Mouse (Mus musculus): ENCODE results near the gene Pik3ip1.
A peak's percentile ranks its signal among the peaks of the same experiment; 100 is the strongest.

Pik3ip1 gene

GRCm38 (mm10) chr11:3337173-3337955 lies 7.2 kb downstream of the Pik3ip1 start:
- DNase-seq (ENCODE audit: low read depth, low spot score) = peak; percentile 70

- no peak for DNase-seq (ENCODE audit: low read depth, low spot score)
Observed at GRCm38 (mm10) chr11:3337961-3338360, 7.8 kb downstream of the Pik3ip1 start.

DNA sequence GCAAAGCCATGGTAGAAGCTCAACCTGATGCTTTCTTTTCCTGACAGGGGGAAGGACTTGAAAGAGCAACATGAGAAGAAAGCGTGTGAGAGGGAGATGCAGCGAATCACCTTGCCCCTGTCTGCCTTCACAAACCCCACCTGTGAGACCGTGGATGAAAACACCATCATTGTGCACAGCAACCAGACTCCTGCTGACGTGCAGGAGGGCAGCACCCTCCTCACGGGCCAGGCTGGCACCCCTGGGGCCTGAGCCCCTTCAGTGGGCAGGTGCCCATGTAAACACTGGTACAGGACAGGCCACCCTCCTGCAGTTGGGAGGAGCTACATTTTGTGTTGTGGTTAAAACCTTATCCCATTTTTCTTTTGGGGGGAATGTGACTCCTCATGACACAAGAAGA lies 11.3 kb downstream of the Pik3ip1 start:
- no peak for DNase-seq (ENCODE audit: low read depth, low spot score)

GRCm38 (mm10) chr11:3344916-3345315 lies 14.7 kb downstream of the Pik3ip1 start:
- no peak for DNase-seq (ENCODE audit: low read depth, low spot score)

DNA sequence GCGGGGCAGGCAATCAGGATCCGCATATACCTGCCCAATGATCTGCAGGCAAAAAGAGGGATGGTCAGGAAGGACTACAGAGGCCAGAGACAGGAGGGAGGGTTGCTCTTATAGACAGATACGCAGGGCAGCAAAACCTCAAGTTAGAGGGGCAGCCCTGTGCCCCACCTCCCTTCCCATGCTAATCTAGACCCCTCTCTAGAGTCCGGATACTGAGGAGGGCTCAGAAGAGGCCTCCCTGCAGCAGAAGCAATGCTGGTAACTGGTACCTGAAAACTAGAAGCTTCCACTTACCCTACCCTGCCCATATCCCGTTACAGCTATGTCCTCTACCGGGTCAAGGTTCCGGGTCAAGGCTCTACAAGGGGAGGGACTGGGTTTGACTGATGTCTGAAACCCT lies 16.1 kb downstream of the Pik3ip1 start:
- no peak for DNase-seq (ENCODE audit: low read depth, low spot score)

DNA sequence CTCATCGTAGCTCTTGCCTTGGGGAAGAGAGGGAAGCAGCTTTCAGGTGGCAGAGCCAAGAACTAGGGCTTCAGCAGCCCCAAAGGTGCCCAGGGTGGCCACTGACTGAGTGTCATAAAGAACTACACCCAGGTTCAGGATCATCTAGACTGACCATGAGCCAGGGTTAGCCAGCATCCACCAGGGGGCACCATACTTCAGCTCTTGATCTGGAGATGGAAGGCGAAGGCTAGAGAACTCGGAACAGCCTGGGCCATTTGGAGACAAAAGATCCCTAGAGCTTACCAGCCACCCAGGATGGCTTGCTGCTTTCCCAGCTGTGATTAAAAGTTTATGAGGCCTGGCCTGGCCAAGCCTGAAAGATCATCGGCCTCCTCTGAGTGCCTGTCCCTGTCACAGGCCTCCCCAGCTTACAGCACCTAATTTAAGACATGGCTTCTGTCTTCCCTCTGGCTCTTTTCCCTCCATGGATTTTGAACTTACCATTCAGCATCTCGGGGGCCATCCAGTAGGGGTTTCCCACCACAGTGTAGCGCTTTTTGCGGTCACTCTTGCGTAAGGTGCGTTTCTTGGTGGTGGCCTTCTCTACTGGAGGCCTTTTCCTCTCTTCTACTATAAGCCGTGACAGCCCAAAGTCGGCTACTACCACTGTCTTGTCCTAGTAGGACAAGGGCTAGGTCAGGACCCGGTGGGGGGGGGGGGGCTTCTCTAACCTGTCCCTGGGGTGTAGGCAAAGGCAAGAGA lies 17.1 kb downstream of the Pik3ip1 start:
- DNase-seq (ENCODE audit: low read depth, low spot score) = peak; percentile 89

DNA sequence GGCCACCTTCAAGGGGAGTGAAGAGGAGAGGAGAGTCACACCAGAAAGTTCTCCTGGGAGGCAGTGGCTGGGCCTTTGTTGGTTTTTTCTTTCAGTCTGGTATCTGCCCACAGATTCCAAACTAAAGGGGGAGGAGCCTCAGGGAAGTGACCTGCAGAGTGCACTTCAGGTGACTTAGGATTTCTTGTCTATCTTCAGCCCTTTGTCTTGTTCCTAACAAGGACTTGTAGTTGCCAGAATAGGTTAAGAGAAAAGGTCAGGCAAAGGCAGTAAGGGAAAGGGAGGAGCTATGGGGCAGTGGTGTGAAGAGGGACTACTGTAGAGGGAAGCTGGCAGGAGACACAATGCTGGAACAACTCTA lies 17.6 kb downstream of the Pik3ip1 start:
- no peak for DNase-seq (ENCODE audit: low read depth, low spot score)

DNA sequence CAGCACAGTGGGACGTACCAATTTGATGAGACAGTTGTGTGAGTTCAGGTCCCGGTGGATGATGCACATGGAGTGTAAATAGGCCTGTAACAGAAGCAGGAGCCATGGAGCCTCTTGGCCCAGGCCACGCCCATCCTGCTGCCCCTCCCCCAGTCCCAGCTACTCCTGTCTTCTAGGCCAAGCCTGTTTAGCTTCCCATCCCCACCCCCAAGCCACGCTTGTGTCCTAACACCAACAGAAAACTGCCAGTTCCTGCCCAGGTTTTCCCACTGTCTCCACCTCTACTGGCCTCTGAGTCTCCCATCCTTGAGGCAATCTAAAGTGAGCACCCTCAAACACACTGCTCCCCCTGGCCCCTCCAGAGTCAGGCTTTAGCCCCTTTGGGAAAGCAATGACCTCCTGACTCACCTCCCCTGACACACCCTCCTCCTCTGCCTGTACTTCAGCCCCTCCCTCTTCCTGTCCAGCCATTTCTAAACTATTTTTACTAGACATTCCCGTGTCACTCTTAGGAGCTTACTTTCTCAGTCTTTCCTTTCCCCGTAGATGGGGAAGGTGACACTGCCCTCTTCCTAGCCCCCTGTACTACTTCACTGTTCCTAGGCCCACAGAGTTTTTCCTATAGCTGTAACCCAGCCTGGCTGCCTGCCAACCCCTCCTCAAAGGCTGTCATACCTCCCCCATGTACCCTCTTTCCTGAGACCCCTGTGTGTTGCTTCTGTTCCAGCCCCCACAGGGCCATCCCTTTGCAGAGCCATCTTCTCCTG lies 18.6 kb downstream of the Pik3ip1 start:
- no peak for DNase-seq (ENCODE audit: low read depth, low spot score)

DNA sequence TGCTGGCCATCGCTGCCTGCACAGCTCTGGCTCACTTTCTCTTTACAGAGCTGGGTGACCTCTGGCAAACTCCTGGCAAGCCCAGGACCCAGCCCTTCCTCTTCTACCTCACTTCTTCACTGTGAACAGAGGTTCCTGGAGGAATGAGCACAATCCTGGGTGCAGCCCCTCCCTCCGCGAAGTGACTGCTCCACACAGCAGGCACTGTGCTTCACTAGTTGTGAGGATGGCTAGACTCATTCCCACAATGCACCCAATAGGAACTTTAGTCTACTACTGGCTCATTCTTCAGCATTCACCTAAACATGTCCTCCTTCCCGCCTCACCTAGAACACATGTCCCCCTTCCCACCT lies 19.1 kb downstream of the Pik3ip1 start:
- DNase-seq (ENCODE audit: low read depth, low spot score) = no peak

GRCm38 (mm10) chr11:3352131-3352530 lies 21.9 kb downstream of the Pik3ip1 start:
- DNase-seq (ENCODE audit: low read depth, low spot score) = no peak

GRCm38 (mm10) chr11:3352990-3353585 lies 22.9 kb downstream of the Pik3ip1 start:
- DNase-seq (ENCODE audit: low read depth, low spot score) = no peak

DNA sequence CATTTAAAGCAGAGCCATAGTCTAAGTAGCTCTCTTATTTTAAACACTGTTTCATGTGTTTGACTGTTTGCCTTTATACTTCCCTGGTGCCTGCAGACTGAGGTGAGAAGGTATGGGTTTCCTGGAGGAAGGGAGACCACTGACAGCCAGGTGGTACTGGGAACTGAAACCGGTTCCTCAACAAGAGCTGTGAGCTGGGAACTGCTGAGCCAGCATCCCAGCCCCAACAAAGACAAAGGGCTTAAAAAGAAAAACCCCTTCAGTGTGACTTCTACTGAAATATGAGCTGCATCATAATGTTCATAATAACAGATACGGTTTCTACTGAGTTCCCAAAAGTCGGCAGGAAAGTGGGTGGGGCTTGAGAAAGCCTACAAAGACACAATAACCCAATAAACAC lies 32.7 kb downstream of the Pik3ip1 start:
- DNase-seq (ENCODE audit: low read depth, low spot score) = no peak

- no peak for DNase-seq (ENCODE audit: low read depth, low spot score)
Observed at GRCm38 (mm10) chr11:3366411-3366810, 36.2 kb downstream of the Pik3ip1 start.

DNA sequence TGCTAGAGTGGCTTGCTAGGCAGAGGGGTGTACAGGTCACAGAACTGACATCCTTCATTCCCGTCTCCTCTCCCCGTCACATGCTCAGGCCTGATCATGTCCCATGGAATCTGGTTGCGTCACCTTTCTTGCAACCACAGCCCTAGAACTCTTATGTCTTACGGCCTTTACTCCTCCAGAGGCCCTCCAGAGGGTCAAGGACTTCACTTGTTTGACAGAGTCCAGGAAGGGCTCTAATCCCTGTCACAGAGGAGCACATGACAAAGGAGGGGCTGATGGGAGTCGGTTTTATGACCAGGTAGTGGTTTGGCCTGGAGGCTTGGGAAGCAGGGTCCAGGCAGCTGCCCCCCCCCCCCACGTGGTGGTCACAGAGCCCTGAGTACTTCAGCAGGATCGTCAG lies 38.8 kb downstream of the Pik3ip1 start:
- no peak for DNase-seq (ENCODE audit: low read depth, low spot score)

DNA sequence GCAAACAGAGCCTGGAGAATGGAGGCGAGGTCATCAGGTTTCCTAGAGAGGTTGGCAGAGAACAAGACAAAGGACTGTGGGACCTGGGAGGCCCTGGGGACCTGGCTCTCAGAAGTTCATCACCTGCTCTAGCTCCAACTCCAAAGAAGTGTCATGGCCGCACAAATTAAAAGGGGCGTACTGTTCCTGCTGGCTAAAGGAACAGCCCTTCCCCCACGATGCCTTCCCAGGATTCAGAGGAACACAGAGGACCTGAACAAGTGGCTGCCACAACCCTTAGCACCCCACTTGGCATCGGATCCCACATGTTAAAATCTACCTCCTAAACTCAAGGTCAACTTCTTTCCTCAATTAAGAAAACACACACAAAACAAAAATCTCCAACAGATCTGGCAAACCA lies 39.2 kb downstream of the Pik3ip1 start:
- no peak for DNase-seq (ENCODE audit: low read depth, low spot score)

GRCm38 (mm10) chr11:3370162-3370561 lies 40.0 kb downstream of the Pik3ip1 start:
- DNase-seq (ENCODE audit: low read depth, low spot score) = no peak

DNA sequence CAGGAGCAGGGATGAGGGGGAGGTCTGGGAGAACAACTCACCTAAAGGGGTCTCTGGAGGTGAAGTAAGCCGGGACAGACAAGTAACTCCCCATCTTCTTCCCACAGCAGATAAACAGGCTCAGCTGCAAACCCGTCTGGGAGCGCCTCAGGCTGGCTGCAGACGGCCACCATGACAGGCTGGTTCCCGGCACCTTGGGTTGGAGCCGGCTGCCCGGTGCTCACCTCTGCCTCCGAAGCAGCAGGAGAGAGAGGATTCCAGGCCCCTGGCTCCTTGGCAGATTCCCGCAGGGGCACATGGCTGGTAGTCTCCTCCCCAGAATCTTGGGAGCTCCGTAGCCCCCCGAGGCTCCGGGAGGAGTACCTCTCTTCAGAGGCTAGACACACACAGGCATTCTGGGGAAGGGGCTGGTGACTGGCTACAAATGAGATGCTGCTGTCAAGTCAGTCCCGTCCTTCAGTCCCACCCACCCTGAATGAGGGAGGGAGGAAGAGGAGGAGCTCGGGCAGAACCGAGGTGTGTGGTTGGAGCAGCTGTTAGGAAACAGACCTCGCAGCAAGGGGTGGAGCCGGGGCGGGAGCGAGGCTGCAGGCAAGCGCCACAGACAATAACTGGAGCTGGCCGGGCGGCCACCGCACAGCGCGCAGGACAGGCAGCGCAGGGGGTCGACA lies 40.9 kb downstream of the Pik3ip1 start:
- peak; percentile 94 for DNase-seq (ENCODE audit: low read depth, low spot score)

DNA sequence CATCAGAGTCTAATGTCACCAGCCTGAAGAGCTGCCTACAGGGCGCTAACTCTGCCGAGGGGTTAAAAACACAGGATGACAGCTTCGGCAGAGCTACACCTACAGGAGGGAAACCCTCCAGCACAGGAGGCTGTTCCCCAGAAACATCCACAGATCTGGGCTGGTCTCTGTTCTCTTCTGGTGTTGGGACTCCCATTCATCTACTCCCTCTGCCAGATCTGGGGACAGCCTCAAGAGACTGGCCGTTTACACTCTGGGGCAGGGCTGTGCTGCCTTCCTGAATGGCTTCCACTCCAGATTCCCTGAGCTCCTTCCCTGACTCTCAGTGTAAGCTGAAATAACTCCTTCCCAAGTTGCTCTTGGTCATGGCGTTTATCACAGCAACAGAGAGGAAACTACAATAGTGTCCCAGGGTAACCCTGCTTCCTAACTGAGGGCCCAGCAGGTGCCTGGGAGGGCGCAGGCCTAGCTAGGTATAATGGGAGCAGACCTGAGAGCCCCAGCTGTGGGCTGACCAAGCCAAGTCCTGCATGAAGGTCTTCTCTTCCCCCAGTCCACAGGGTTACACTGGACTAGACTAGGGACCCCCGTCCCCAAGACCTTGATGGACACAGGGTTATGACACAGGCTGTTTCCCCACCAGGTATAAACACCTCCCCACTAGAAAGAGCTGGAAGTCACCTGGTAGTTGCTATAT lies 41.5 kb downstream of the Pik3ip1 start:
- DNase-seq (ENCODE audit: low read depth, low spot score) = no peak

GRCm38 (mm10) chr11:3373591-3374292 lies 43.5 kb downstream of the Pik3ip1 start:
- DNase-seq (ENCODE audit: low read depth, low spot score) = no peak

- peak; percentile 77 for DNase-seq (ENCODE audit: low read depth, low spot score)
Observed at GRCm38 (mm10) chr11:3374293-3374645, 44.1 kb downstream of the Pik3ip1 start.

Data from mesoderm, embryonic 11.5 days (tissue).